Mouse (Mus musculus) erythroblast, embryonic 14.5 days (primary cell): Measurements from ENCODE around the gene Il12b.

Source experiments
- GATA1 ChIP-seq: IDR thresholded peaks from 2 replicates; pipeline ENCODE4 v1.6.1; 2012; ENCODE audit warnings: low read length, inconsistent platforms, mixed read lengths
- TAL1 ChIP-seq: IDR thresholded peaks from 3 replicates; pipeline ENCODE4 v1.6.1; 2012; ENCODE audit warnings: low read length, inconsistent platforms, mixed read lengths

GRCm38 (mm10) chr11:44414605-44415004, 14.7 kb downstream of the Il12b start:
- TF ChIP-seq GATA1 (no peak), TAL1 (no peak)
